Mouse (Mus musculus) left cerebral cortex, postnatal 14 days (tissue): ENCODE data around the gene Acap1. TPM values are rescaled to one million over a fixed set of nuclear protein-coding genes. Genes with fewer than 3 reads are reported as not detected.

Experiments
- DNase-seq, 2 experiments: peaks; one replicate each; pipeline ENCODE4 v3.0.0; 2021 to 2022; ENCODE audit warnings: low spot score in 2 of 2, mixed read lengths in 1 of 2
- intact Hi-C: fragments of 180-260 bp; cut with DNase I; formaldehyde crosslinking; loops from one replicate; pipeline ENCODE4 v1.15.1; 2025
- total RNA-seq, 2 experiments: library from RNA; stranded (reverse); gene quantifications; 2 replicates each; pipeline ENCODE4 v1.2.3; 2021

The Acap1 gene
- total RNA-seq, 2 experiments from 2014 or later: not detected

- no peak for DNase-seq
- intact Hi-C loops: loop anchor here (5.0 kb wide), 1 partner anchor 239 kb away; the partner anchor contains the start of gene Eif4a1
These were observed 15.6 kb upstream of the Acap1 start for GRCm38 (mm10) chr11:69910781-69911560.

GRCm38 (mm10) chr11:69910177-69910576, 14.8 kb upstream of the Acap1 start:
- DNase-seq: no peak
- intact Hi-C loops: loop anchor here (5.0 kb wide), 1 partner anchor 238 kb away; the partner anchor contains the start of gene Eif4a1

GRCm38 (mm10) chr11:69909174-69909573, 13.8 kb upstream of the Acap1 start:
- DNase-seq: no peak
- intact Hi-C loops: no loop called here

GRCm38 (mm10) chr11:69908645-69909044, 13.3 kb upstream of the Acap1 start:
- intact Hi-C loops: no loop called here
- DNase-seq: no peak

GRCm38 (mm10) chr11:69904311-69904710, 9.0 kb upstream of the Acap1 start:
- intact Hi-C loops: loop anchor here (5.0 kb wide), 1 partner anchor 57 kb away; the partner anchor contains the start of gene Plscr3
- no peak for DNase-seq

GRCm38 (mm10) chr11:69902972-69903371, 7.6 kb upstream of the Acap1 start:
- DNase-seq: no peak

GRCm38 (mm10) chr11:69901993-69902392, 6.7 kb upstream of the Acap1 start:
- intact Hi-C loops: loop anchor here (5.0 kb wide), 1 partner anchor 55 kb away; the partner anchor contains the start of gene Plscr3
- peak in 1 of 2 experiments; percentile 20 for DNase-seq

More at GRCm38 (mm10) chr11:69902972-69903371, 7.6 kb upstream of the Acap1 start:
- intact Hi-C loops: loop anchor here (5.0 kb wide), 1 partner anchor 56 kb away; the partner anchor contains the start of gene Plscr3

- peak; percentile 97 to 98 for DNase-seq
- intact Hi-C loops: loop anchor here (5.0 kb wide), 1 partner anchor 54 kb away; the partner anchor contains the start of gene Plscr3
These were observed 6.1 kb upstream of the Acap1 start for GRCm38 (mm10) chr11:69901406-69901846.

- intact Hi-C loops: loop anchor here (5.0 kb wide), 1 partner anchor 53 kb away; the partner anchor contains the start of gene Plscr3
- DNase-seq: peak; percentile 88 to 89
These were observed 5.4 kb upstream of the Acap1 start, which contains the start of the genes 2810408A11Rik and Neurl4 for GRCm38 (mm10) chr11:69900471-69901405. 2810408A11Rik (minus strand) TSS chr11:69900987. Neurl4 (plus strand) TSS chr11:69901072.

- intact Hi-C loops: loop anchor here (5.0 kb wide), 1 partner anchor 53 kb away; the partner anchor contains the start of gene Plscr3
- no peak for DNase-seq
These were observed 4.5 kb upstream of the Acap1 start for GRCm38 (mm10) chr11:69899870-69900269.

GRCm38 (mm10) chr11:69894671-69895070, 668 bp downstream of the Acap1 start:
- intact Hi-C loops: no loop called here
- no peak for DNase-seq

- intact Hi-C loops: no loop called here
- DNase-seq: peak; percentile 44 to 52
These were observed 3.9 kb downstream of the Acap1 start for GRCm38 (mm10) chr11:69891482-69891881.

GRCm38 (mm10) chr11:69886907-69887635, 8.3 kb downstream of the Acap1 start:
- intact Hi-C loops: no loop called here
- no peak for DNase-seq

- no peak for DNase-seq
- intact Hi-C loops: no loop called here
These were observed 10.7 kb downstream of the Acap1 start for GRCm38 (mm10) chr11:69884663-69885062.

- DNase-seq: no peak
- intact Hi-C loops: no loop called here
These were observed 11.1 kb downstream of the Acap1 start for GRCm38 (mm10) chr11:69884240-69884639.

GRCm38 (mm10) chr11:69883527-69884151, 11.7 kb downstream of the Acap1 start:
- no peak for DNase-seq
- intact Hi-C loops: no loop called here

- DNase-seq: no peak
- intact Hi-C loops: no loop called here
These were observed 12.3 kb downstream of the Acap1 start for GRCm38 (mm10) chr11:69883066-69883465.
